Mouse (Mus musculus): ENCODE measurements around the gene Ppm1k. TPM values are rescaled to one million over a fixed set of nuclear protein-coding genes. Genes with fewer than 3 reads are reported as not detected.

Ppm1k gene
- total and polyA plus RNA-seq, 3 experiments, result 1.3 to 1.5 TPM; not detected in 1

GRCm38 (mm10) chr6:57563454-57563853 lies 28.2 kb upstream of the Ppm1k start:
- Histone ChIP-seq H3K4me3 (ENCODE audit: control insufficient read depth in 1 of 2, insufficient read depth in 1 of 2, low read depth in 2 of 2, low read length in 2 of 2) (no peak overlapping the region), H3K9ac (ENCODE audit: control insufficient read depth, low read depth, low read length, poor library complexity, severe bottlenecking) (no peak overlapping the region), H3K79me2 (ENCODE audit: control insufficient read depth, insufficient read depth, low read length, poor library complexity) (no peaks in the 10 kb centered on the region), H3K4me1 (ENCODE audit: control insufficient read depth in 1 of 2, insufficient read depth in 2 of 2, low read length in 2 of 2) (no peaks in the 10 kb centered on the region), H3K27ac (ENCODE audit: control insufficient read depth, low read depth, low read length) (no peak overlapping the region), H3K36me3 (ENCODE audit: control insufficient read depth in 1 of 2, insufficient read depth in 2 of 2, low read length in 2 of 2) (no peaks in the 10 kb centered on the region), H3K27me3 (ENCODE audit: control insufficient read depth in 1 of 2, insufficient read depth in 2 of 2, low read length in 2 of 2) (no peaks in the 10 kb centered on the region; a peak in 1 of 4 replicates), H3K9me3 (replicated peaks; ENCODE audit: insufficient read depth, low read length) (no peaks in the 10 kb centered on the region)
- TF ChIP-seq TAL1 (IDR thresholded peaks at IDR 0.05; ENCODE audit: low read length) (no peak), BHLHE40 (IDR thresholded peaks at IDR 0.05; ENCODE audit: borderline replicate concordance, low read depth, low read length) (no peak), TCF12 (IDR thresholded peaks at IDR 0.05; ENCODE audit: low read depth, low read length) (no peak), GABPA (IDR thresholded peaks at IDR 0.05; ENCODE audit: low read depth, low read length) (no peak), GATA1 (IDR thresholded peaks at IDR 0.05; ENCODE audit: low read depth, low read length) (no peak), HCFC1 (IDR thresholded peaks at IDR 0.05; ENCODE audit: low read depth, low read length) (no peak), SIN3A (IDR thresholded peaks at IDR 0.05; ENCODE audit: low read length) (no peak), MYC (IDR thresholded peaks at IDR 0.05; ENCODE audit: low read depth, low read length) (no peak), POLR2AphosphoS2 (IDR thresholded peaks at IDR 0.05; ENCODE audit: low read length) (no peak), UBTF (IDR thresholded peaks at IDR 0.05; ENCODE audit: borderline replicate concordance, insufficient read depth, low read depth, low read length) (no peak), SMC3 (IDR thresholded peaks at IDR 0.05; ENCODE audit: low read depth, low read length) (no peak)
- DNase-seq (ENCODE audit: low read depth, low spot score), result no peak

- no peaks in the 10 kb centered on the region for H3K9me3 ChIP-seq (replicated peaks; ENCODE audit: insufficient read depth, low read length)
- H3K27me3 ChIP-seq (ENCODE audit: control insufficient read depth in 1 of 2, insufficient read depth in 2 of 2, low read length in 2 of 2), result no peaks in the 10 kb centered on the region; a peak in 1 of 4 replicates
- no peak for DNase-seq (ENCODE audit: low read depth, low spot score)
- H3K9ac ChIP-seq (ENCODE audit: control insufficient read depth, low read depth, low read length, poor library complexity, severe bottlenecking), result no peak overlapping the region
- no peaks in the 10 kb centered on the region for H3K4me1 ChIP-seq (ENCODE audit: control insufficient read depth in 1 of 2, insufficient read depth in 2 of 2, low read length in 2 of 2)
- H3K79me2 ChIP-seq (ENCODE audit: control insufficient read depth, insufficient read depth, low read length, poor library complexity), result no peaks in the 10 kb centered on the region
- no peak overlapping the region for H3K27ac ChIP-seq (ENCODE audit: control insufficient read depth, low read depth, low read length)
- no peak for TF ChIP-seq GABPA (IDR thresholded peaks at IDR 0.05; ENCODE audit: low read depth, low read length)
- no peak for TF ChIP-seq POLR2A (IDR thresholded peaks at IDR 0.05; ENCODE audit: control insufficient read depth in 1 of 2, insufficient read depth in 1 of 2, low read depth in 1 of 2, low read length in 2 of 2, poor library complexity in 1 of 2)
- no peak for TF ChIP-seq ETS1 (IDR thresholded peaks at IDR 0.05; ENCODE audit: low read depth, low read length)
- no peak for TF ChIP-seq SIN3A (IDR thresholded peaks at IDR 0.05; ENCODE audit: low read length)
- no peak for TF ChIP-seq MEF2A (IDR thresholded peaks at IDR 0.05; ENCODE audit: extremely low read depth, insufficient replicate concordance, low read depth, low read length, poor library complexity, severe bottlenecking)
- no peak for TF ChIP-seq HCFC1 (IDR thresholded peaks at IDR 0.05; ENCODE audit: low read depth, low read length)
- no peak for TF ChIP-seq GATA1 (IDR thresholded peaks at IDR 0.05; ENCODE audit: low read depth, low read length)
- no peak for TF ChIP-seq ZNF384 (IDR thresholded peaks at IDR 0.05; ENCODE audit: low read depth, low read length)
- TF ChIP-seq EP300 (IDR thresholded peaks at IDR 0.05; ENCODE audit: low read depth in 1 of 2, low read length in 2 of 2), result no peak
- TF ChIP-seq ZMIZ1 (IDR thresholded peaks at IDR 0.05; ENCODE audit: low read depth, low read length), result no peak
- TF ChIP-seq MYB (IDR thresholded peaks at IDR 0.05; ENCODE audit: low read depth, low read length), result no peak
- TF ChIP-seq CHD1 (IDR thresholded peaks at IDR 0.05; ENCODE audit: low read depth, low read length), result no peak
- no peak for TF ChIP-seq KAT2A (conservative IDR thresholded peaks at IDR 0.05; ENCODE audit: low read depth, low read length)
- no peak for TF ChIP-seq TCF12 (IDR thresholded peaks at IDR 0.05; ENCODE audit: low read depth, low read length)
- no peak for TF ChIP-seq UBTF (IDR thresholded peaks at IDR 0.05; ENCODE audit: borderline replicate concordance, insufficient read depth, low read depth, low read length)
- TF ChIP-seq ELF1 (IDR thresholded peaks at IDR 0.05; ENCODE audit: low read depth, low read length), result no peak
- no peak overlapping the region for H3K4me3 ChIP-seq (ENCODE audit: control insufficient read depth in 1 of 2, insufficient read depth in 1 of 2, low read depth in 2 of 2, low read length in 2 of 2)
- H3K36me3 ChIP-seq (ENCODE audit: control insufficient read depth in 1 of 2, insufficient read depth in 2 of 2, low read length in 2 of 2), result no peaks in the 10 kb centered on the region
Observed at GRCm38 (mm10) chr6:57557796-57558317, 22.6 kb upstream of the Ppm1k start.
